Mouse (Mus musculus): ENCODE data around the gene Ssmem1. TPM values are rescaled to one million over a fixed set of nuclear protein-coding genes. Genes with fewer than 3 reads are reported as not detected.
A peak's percentile ranks its signal among the peaks of the same experiment; 100 is the strongest.

The Ssmem1 gene
- polyA plus RNA-seq (2016; fragmentation: Nextera tagmentation; extraction: Ambion mirVana) = 0.24 and 0.49 TPM in 2 replicates

DNA sequence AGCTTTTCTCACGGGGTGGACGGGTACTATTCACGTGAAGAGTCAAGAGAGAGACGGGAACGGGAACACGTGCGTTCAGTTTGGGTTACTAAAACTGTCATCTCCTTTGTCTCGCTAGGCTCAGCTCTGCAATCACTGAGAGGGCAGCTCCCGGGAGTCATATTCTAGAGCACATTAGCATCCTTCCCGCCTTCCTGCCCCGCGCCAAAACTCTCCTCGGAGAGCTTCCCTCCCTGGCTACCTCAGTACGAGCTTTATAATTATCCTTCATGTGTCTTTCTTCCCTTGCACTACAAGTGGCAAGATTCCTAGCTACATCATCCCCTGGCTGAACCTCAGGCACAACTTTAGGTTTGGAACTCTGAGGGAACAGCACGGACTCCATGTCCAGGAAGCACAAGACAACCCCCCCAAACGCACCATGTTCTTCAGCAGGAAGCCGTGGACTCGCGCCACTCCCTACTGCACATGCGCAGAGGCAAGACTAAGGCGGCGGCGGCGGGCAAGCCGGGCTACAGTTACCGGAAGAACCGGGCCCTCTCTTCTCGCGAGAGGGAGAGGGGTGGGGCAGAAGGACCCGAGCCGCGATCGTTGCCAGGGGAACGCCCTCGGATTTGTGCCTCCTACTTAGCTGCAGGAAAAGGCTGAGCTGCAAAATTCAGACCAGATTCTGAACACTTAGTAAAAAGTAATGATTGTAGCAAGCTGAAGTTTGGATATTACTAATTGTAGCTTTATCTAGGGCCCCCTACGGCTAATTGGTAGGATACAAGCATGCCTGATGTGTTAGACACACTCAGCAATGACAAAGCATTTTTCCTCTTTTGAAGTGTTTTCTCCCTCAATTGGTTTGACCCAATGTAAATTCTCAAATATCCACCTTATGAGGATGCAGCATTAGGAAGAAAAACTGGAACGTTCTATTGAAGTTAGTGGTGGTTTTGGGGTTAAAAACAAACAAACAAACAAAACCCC, at the start of gene Ssmem1, which contains the start of gene Tmem209:
Gene Ssmem1, plus strand, starts transcription at position 585 of the 975 bp plus-strand sequence.
Gene Tmem209, minus strand, starts transcription at position 519 of the 975 bp plus-strand sequence.
- Histone ChIP-seq H3K4me2 (replicated peaks) (peak within 1 kb of the TSS; percentile 72), H3K9ac (peak within 1 kb of the TSS; percentile 53), H3K4me3 (peak within 1 kb of the TSS; percentile 40), H3K9me3 (no peaks in the 10 kb centered on the region), H3K27me3 (replicated peaks) (no peaks in the 10 kb centered on the region), H3K36me3 (peaks cover 12% of the 10 kb centered on the region), H3K27ac (peak within 1 kb of the TSS; percentile 13), H3K4me1 (peaks cover 5% of the 10 kb centered on the region)
- WGBS = under 1% methylated on average over 37 of the region's 37 CpGs
- ATAC-seq (ENCODE audit: low FRiP score, low read depth) = peak; percentile 98

DNA sequence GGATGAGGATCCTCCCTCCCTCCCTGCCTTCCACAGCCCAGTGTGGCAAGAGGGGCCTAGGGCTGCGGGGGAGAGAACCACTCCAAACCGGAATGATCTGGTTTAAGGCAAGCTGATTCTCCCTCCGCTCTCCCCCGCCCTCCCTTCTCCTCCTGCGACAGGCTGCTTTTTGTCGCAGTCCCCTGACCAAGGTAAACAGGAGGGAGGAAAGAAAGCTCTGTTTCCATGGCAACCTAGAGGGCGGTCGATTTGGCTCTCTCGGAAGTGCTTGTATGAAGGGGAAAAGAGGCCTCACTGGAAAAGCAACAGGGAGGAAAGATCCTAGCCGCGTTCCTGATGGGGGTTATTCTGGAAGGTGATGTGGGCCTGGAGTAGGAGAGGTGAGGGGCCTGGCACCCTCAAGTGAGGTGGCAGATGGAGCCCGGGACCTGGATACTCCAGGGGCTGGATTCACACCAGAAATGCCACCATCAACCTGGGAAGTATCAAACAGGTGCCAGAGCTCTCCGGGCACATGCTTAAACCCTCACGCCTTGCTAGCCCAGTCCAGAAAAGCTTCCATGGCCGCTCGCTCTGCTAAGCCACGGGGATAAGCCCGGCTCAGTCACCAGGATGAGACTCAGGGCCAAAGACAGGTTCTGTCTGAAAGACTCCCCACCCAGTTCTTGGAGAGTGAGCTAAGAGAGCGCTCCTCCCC, 48.8 kb upstream of the Ssmem1 start:
- ATAC-seq (ENCODE audit: low FRiP score, low read depth) = peak; percentile 91
- H3K9me3 ChIP-seq = 0 out of 2 replicates have a peak, but pooled peaks cover 2% of the 10 kb centered on the region
- peak overlapping the region; percentile 70 for H3K4me2 ChIP-seq (replicated peaks)
- no peak overlapping the region for H3K4me3 ChIP-seq
- H3K27ac ChIP-seq = peak overlapping the region; percentile 79
- H3K4me1 ChIP-seq = peaks cover 30% of the 10 kb centered on the region
- no peaks in the 10 kb centered on the region for H3K36me3 ChIP-seq
- no peaks in the 10 kb centered on the region for H3K27me3 ChIP-seq (replicated peaks)
- 19% methylated on average over 19 of the region's 19 CpGs for WGBS
- H3K9ac ChIP-seq = peak overlapping the region; percentile 64; the same call in 1 of the 2 replicates

DNA sequence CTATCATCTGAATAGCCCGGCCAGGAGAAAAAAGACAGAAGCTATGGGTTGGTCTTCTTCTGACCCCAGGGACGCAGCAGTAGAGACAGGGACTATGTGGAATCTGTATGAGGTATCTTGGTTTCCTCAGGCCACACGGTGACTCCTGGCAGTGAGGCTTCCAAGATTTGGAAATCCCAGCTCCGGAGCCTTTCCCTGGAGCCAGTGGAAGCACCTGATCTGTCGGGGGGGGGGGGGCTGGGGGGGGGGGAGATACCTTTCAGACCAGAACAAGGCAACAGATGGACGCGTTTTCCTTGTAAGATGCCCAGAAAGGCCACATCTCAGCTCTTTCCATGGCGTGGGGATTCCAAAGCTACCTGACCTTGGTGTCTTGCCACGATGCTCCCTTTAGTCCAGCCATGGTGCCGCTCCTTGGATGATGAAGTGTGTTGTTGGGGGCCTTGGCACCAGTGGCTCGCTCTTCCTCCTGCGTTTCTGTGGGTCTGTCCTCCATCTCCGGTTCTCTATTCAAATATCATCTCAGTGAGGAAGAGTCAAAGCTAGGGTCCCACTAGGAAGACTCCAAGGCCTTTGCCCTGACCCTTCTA, 47.8 kb upstream of the Ssmem1 start:
- Histone ChIP-seq H3K4me1 (peaks cover 33% of the 10 kb centered on the region), H3K4me2 (replicated peaks) (no peak overlapping the region), H3K27ac (no peak overlapping the region), H3K4me3 (no peak overlapping the region), H3K36me3 (no peaks in the 10 kb centered on the region), H3K27me3 (replicated peaks) (no peaks in the 10 kb centered on the region), H3K9ac (no peak overlapping the region), H3K9me3 (no peaks in the 10 kb centered on the region)
- WGBS = 87% methylated on average over 13 of the region's 13 CpGs
- no peak for ATAC-seq (ENCODE audit: low FRiP score, low read depth)

GRCm38 (mm10) chr6:30462822-30463221, 46.8 kb upstream of the Ssmem1 start:
- Histone ChIP-seq H3K4me3 (no peak overlapping the region), H3K27me3 (replicated peaks) (no peaks in the 10 kb centered on the region), H3K4me1 (peaks cover 42% of the 10 kb centered on the region), H3K4me2 (replicated peaks) (no peak overlapping the region), H3K9me3 (no peaks in the 10 kb centered on the region), H3K9ac (no peak overlapping the region), H3K36me3 (no peaks in the 10 kb centered on the region), H3K27ac (no peak overlapping the region)
- WGBS = 34% methylated on average over 7 of the region's 7 CpGs
- ATAC-seq (ENCODE audit: low FRiP score, low read depth) = no peak

- no peaks in the 10 kb centered on the region for H3K36me3 ChIP-seq
- no peak overlapping the region for H3K9ac ChIP-seq
- peaks cover 39% of the 10 kb centered on the region for H3K4me1 ChIP-seq
- no peak for ATAC-seq (ENCODE audit: low FRiP score, low read depth)
- 90% methylated on average over 11 of the region's 11 CpGs for whole genome bisulfite sequencing
- no peaks in the 10 kb centered on the region for H3K27me3 ChIP-seq (replicated peaks)
- H3K27ac ChIP-seq = no peak overlapping the region
- no peak overlapping the region for H3K4me3 ChIP-seq
- H3K9me3 ChIP-seq = no peaks in the 10 kb centered on the region
- H3K4me2 ChIP-seq (replicated peaks) = no peak overlapping the region
These were observed 44.1 kb upstream of the Ssmem1 start for GRCm38 (mm10) chr6:30465586-30465985.

DNA sequence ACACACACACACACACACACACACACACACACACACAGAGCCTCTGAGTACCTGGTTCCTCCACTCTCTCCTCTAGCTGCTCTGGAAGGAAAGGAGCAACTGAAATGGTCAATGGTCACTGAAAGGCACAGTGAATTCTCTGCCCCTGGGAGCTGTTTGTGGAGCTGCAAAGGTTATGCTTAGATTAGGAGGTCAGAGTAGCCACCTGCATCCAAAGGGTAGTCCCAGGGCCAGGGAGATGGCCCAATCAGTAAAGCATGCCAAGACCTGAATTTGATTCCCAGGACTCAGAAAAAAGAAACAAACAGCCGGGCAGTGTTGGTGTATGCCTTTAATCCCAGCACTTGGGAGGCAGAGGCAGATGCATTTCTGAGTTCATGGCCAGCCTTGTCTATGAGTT, 41.6 kb upstream of the Ssmem1 start:
- WGBS = 80% methylated on average over 1 of the region's 1 CpGs
- Histone ChIP-seq H3K4me1 (peaks cover 23% of the 10 kb centered on the region), H3K36me3 (no peaks in the 10 kb centered on the region), H3K9me3 (no peaks in the 10 kb centered on the region), H3K4me2 (replicated peaks) (no peak overlapping the region), H3K9ac (no peak overlapping the region), H3K4me3 (no peak overlapping the region), H3K27ac (0 out of 2 replicates have a peak overlapping the region, but pooled peaks have one; percentile 29), H3K27me3 (replicated peaks) (no peaks in the 10 kb centered on the region)
- ATAC-seq (ENCODE audit: low FRiP score, low read depth) = no peak

DNA sequence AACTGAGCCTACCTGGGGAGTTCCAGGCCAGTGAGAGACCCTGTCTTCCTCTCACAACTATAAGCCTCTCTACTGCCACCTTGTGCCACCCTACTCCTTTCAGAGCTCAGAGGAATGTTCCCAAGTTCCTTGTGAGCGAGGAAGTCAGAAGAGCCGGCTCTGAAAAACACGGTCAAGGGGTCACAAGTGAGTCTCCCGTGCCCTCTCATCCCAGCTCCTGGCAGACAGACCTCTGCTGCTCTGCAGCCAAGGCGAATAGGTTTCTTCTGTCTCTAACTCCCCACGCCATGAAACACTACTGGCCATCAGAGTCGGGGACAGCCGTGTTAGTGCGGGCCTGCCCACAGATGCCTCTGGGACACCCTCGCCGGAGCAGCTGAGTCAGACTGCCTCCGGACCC, 41.0 kb upstream of the Ssmem1 start:
- no peak for ATAC-seq (ENCODE audit: low FRiP score, low read depth)
- H3K27me3 ChIP-seq (replicated peaks) = no peaks in the 10 kb centered on the region
- no peak overlapping the region for H3K27ac ChIP-seq
- H3K36me3 ChIP-seq = no peaks in the 10 kb centered on the region
- H3K4me1 ChIP-seq = peaks cover 23% of the 10 kb centered on the region
- H3K9me3 ChIP-seq = no peaks in the 10 kb centered on the region
- 60% methylated on average over 12 of the region's 12 CpGs for WGBS
- H3K4me3 ChIP-seq = no peak overlapping the region
- H3K4me2 ChIP-seq (replicated peaks) = no peak overlapping the region
- no peak overlapping the region for H3K9ac ChIP-seq

- Histone ChIP-seq H3K4me3 (no peak overlapping the region), H3K27ac (no peak overlapping the region), H3K36me3 (no peaks in the 10 kb centered on the region), H3K9me3 (no peaks in the 10 kb centered on the region), H3K4me1 (peaks cover 23% of the 10 kb centered on the region), H3K9ac (no peak overlapping the region), H3K4me2 (replicated peaks) (no peak overlapping the region), H3K27me3 (replicated peaks) (no peaks in the 10 kb centered on the region)
- 68% methylated on average over 12 of the region's 12 CpGs for WGBS
- peak; percentile 61 for ATAC-seq (ENCODE audit: low FRiP score, low read depth)
These were observed 40.3 kb upstream of the Ssmem1 start for GRCm38 (mm10) chr6:30469370-30469769.

DNA sequence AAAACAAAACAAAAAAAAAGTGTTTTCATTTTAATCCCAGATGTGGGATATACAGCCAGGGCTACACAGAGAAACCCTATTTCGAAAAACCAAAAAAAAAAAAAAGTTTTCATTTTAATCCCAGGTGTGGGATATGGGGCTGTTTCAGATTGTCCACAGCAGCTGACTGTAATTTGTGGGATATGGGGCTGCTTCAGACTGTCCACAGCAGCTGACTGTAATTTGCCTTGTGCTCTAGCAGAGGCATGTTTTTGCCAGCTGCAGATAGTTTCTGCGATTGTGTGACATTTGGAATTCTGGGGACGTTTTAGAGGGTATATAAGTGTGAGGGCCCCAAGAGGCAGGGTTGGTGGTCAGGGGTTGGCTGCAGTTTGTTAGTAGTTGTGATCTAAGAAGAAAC, 37.9 kb upstream of the Ssmem1 start:
- no peaks in the 10 kb centered on the region for H3K27me3 ChIP-seq (replicated peaks)
- WGBS = 83% methylated on average over 3 of the region's 3 CpGs
- no peak for ATAC-seq (ENCODE audit: low FRiP score, low read depth)
- H3K4me2 ChIP-seq (replicated peaks) = no peak overlapping the region
- no peak overlapping the region for H3K9ac ChIP-seq
- H3K36me3 ChIP-seq = no peaks in the 10 kb centered on the region
- no peak overlapping the region for H3K27ac ChIP-seq
- no peaks in the 10 kb centered on the region for H3K9me3 ChIP-seq
- no peak overlapping the region for H3K4me3 ChIP-seq
- peaks cover 22% of the 10 kb centered on the region for H3K4me1 ChIP-seq

DNA sequence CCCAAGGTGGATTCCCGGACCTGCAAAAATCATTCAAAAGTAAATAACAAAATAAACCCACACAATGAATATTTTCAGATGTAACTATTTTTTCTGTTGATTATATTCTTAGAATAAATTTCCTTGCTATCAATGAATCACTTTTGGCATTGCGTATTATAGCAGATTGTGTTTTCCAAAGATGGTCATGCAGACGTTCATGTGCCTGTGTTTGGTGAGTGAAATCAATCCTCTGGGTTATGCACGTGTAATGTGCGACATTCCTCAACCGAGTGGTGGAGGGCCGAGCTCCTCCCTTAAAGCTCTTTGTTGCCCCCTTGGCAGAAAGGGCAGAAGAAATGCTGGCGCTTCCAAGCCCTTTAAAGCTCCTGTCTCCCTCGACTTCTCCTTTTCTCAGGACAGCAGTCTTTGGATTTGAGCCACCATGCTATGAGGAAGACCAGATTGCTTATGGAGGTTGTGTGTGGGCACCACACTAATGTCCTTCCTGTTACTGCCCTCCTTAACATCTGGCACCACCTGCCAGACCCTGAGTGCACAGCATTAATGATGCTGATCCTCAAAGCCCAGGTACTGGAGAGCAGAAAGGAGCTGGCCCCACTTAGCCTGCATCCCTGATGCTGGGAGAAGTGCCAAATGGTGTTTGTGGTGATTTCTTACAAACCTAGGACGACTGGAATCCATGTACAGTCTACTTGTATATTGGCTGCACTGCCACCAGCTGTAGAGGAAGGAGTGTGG, 33.5 kb upstream of the Ssmem1 start:
- H3K9me3 ChIP-seq = no peaks in the 10 kb centered on the region
- no peak overlapping the region for H3K4me2 ChIP-seq (replicated peaks)
- H3K4me3 ChIP-seq = no peak overlapping the region
- H3K36me3 ChIP-seq = peaks cover 23% of the 10 kb centered on the region
- 80% methylated on average over 10 of the region's 10 CpGs for WGBS
- H3K4me1 ChIP-seq = peaks cover 4% of the 10 kb centered on the region; the same call in 1 of the 2 replicates
- H3K27me3 ChIP-seq (replicated peaks) = no peaks in the 10 kb centered on the region
- ATAC-seq (ENCODE audit: low FRiP score, low read depth) = no peak
- H3K27ac ChIP-seq = no peak overlapping the region
- no peak overlapping the region for H3K9ac ChIP-seq

DNA sequence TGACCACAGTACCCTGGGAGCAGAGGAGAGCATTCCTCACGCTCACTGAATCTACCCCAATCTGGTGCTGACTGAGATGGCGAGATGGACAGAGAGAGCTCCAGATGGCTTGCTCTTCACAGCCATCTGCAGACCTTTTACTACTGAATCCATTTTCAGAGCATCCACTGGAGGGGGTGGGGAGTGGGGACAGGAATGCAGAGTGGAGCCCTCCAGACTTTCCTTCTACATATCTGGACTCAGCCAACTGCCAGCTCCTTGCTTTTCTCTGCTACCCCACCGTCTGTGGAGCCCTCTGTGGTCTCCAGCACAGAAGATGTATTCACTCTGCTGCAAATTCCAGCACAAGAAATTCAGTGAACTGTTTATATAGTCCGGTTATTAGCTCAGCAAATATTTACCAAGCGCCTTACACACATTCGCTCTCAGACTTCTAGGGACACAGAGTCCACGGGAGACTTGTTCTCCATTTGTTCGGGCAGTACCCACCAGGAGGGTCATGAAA, 32.4 kb upstream of the Ssmem1 start:
- no peak for ATAC-seq (ENCODE audit: low FRiP score, low read depth)
- WGBS = 72% methylated on average over 8 of the region's 8 CpGs
- Histone ChIP-seq H3K4me2 (replicated peaks) (no peak overlapping the region), H3K9me3 (no peaks in the 10 kb centered on the region), H3K4me3 (no peak overlapping the region), H3K4me1 (peaks cover 4% of the 10 kb centered on the region; the same call in 1 of the 2 replicates), H3K9ac (no peak overlapping the region), H3K36me3 (peaks cover 30% of the 10 kb centered on the region), H3K27ac (no peak overlapping the region), H3K27me3 (replicated peaks) (no peaks in the 10 kb centered on the region)
